Mouse (Mus musculus) heart, embryonic 11.5 days (tissue): ENCODE measurements at regions not wholly inside any gene's neighbourhood (a gene's known extent, or its start where the extent isn't known, plus 50 kb on each side); places are given as distances from the start of the nearest gene placed in this dataset.

Source experiments
- ATAC-seq: fragments of 200-750 bp; cut with Nextera tagmentation; replicated peaks from 2 replicates; pipeline ENCODE4 v1.8.0; 2017; ENCODE audit warnings: moderate library complexity; ENCODE audit not compliant: insufficient number of reproducible peaks, low FRiP score, low TSS enrichment
- H3K27ac ChIP-seq: fragments of 300-500 bp; sonication (generic); 2 replicates; pipeline ENCODE4 v1.5.1; 2014; ENCODE audit warnings: mild to moderate bottlenecking, low read depth, low read length
- H3K27me3 ChIP-seq: fragments of 300-500 bp; sonication (generic); 2 replicates; pipeline ENCODE4 v1.6.1; 2014; ENCODE audit warnings: mild to moderate bottlenecking, low read length, mixed read lengths; ENCODE audit not compliant: control insufficient read depth, insufficient read depth
- H3K36me3 ChIP-seq: fragments of 300-500 bp; sonication (generic); 2 replicates; pipeline ENCODE4 v1.6.1; 2014; ENCODE audit warnings: mild to moderate bottlenecking, low read length, moderate library complexity, mixed read lengths; ENCODE audit not compliant: control insufficient read depth, insufficient read depth
- H3K4me1 ChIP-seq: fragments of 300-500 bp; sonication (generic); 2 replicates; pipeline ENCODE4 v1.6.1; 2014; ENCODE audit warnings: low read length; ENCODE audit not compliant: control insufficient read depth, insufficient read depth
- H3K4me2 ChIP-seq: fragments of 300-500 bp; sonication (generic); 2 replicates; pipeline ENCODE4 v1.6.1; 2014; ENCODE audit warnings: mild to moderate bottlenecking, moderate library complexity
- H3K4me3 ChIP-seq: fragments of 300-500 bp; sonication (generic); 2 replicates; pipeline ENCODE4 v1.5.1; 2014; ENCODE audit warnings: low read depth, low read length
- H3K9ac ChIP-seq: fragments of 300-500 bp; sonication (generic); 2 replicates; pipeline ENCODE4 v1.6.1; 2014; ENCODE audit warnings: mild to moderate bottlenecking, low read depth, low read length, moderate library complexity
- H3K9me3 ChIP-seq: fragments of 300-500 bp; sonication (generic); replicated peaks from 2 replicates; pipeline ENCODE4 v1.6.1; 2016; ENCODE audit warnings: low read length; ENCODE audit not compliant: control insufficient read depth
- WGBS: fragments of 180-500 bp; shearing (Covaris S2); extraction: QIAGEN DNeasy Blood & Tissue Kit; methylation state at CpG from one replicate; pipeline ENCODE4 v1.1.7; 2014; ENCODE audit not compliant: insufficient replicate concordance; 5-methylcytosine and 5-hydroxymethylcytosine counted together

- Histone ChIP-seq H3K4me1 (no peaks in the 10 kb centered on the region), H3K27me3 (no peaks in the 10 kb centered on the region), H3K36me3 (no peaks in the 10 kb centered on the region), H3K4me3 (no peak overlapping the region), H3K27ac (no peak overlapping the region), H3K4me2 (no peak overlapping the region), H3K9ac (no peak overlapping the region), H3K9me3 (no peaks in the 10 kb centered on the region)
- 77% methylated on average over 4 of the region's 4 CpGs for WGBS
- ATAC-seq, result no peak
Observed at GRCm38 (mm10) chr16:89648651-89649050, 77.7 kb upstream of the Krtap11-1 start.

GRCm38 (mm10) chr16:89633917-89634601 lies 63.1 kb upstream of the Krtap11-1 start:
- Histone ChIP-seq H3K9me3 (no peaks in the 10 kb centered on the region), H3K4me3 (no peak overlapping the region), H3K36me3 (no peaks in the 10 kb centered on the region), H3K27me3 (no peaks in the 10 kb centered on the region), H3K4me2 (no peak overlapping the region), H3K4me1 (no peaks in the 10 kb centered on the region), H3K27ac (peak overlapping the region; percentile 29; the same call in 1 of the 2 replicates), H3K9ac (no peak overlapping the region)
- WGBS, result 45% methylated on average over 9 of the region's 9 CpGs
- no peak for ATAC-seq

- H3K4me2 ChIP-seq, result no peak overlapping the region
- H3K4me1 ChIP-seq, result no peaks in the 10 kb centered on the region
- no peaks in the 10 kb centered on the region for H3K36me3 ChIP-seq
- no peak overlapping the region for H3K4me3 ChIP-seq
- ATAC-seq, result no peak
- no peaks in the 10 kb centered on the region for H3K9me3 ChIP-seq
- H3K27ac ChIP-seq, result no peak overlapping the region
- WGBS, result 68% methylated on average over 6 of the region's 6 CpGs
- H3K9ac ChIP-seq, result no peak overlapping the region
- no peaks in the 10 kb centered on the region for H3K27me3 ChIP-seq
Observed at GRCm38 (mm10) chr16:89632114-89632622, 61.2 kb upstream of the Krtap11-1 start.

- 83% methylated on average over 9 of the region's 9 CpGs for WGBS
- no peak overlapping the region for H3K4me2 ChIP-seq
- H3K4me1 ChIP-seq, result no peaks in the 10 kb centered on the region
- no peak overlapping the region for H3K27ac ChIP-seq
- H3K9ac ChIP-seq, result no peak overlapping the region
- H3K4me3 ChIP-seq, result no peak overlapping the region
- no peak for ATAC-seq
- H3K9me3 ChIP-seq, result no peaks in the 10 kb centered on the region
- H3K36me3 ChIP-seq, result no peaks in the 10 kb centered on the region
- H3K27me3 ChIP-seq, result no peaks in the 10 kb centered on the region
Observed at GRCm38 (mm10) chr16:89631396-89632113, 60.6 kb upstream of the Krtap11-1 start.

- no peak overlapping the region for H3K27ac ChIP-seq
- H3K4me3 ChIP-seq, result no peak overlapping the region
- no peaks in the 10 kb centered on the region for H3K27me3 ChIP-seq
- no peak overlapping the region for H3K4me2 ChIP-seq
- H3K9me3 ChIP-seq, result no peaks in the 10 kb centered on the region
- no peaks in the 10 kb centered on the region for H3K4me1 ChIP-seq
- WGBS, result 87% methylated on average over 12 of the region's 12 CpGs
- no peak overlapping the region for H3K9ac ChIP-seq
- no peak for ATAC-seq
- H3K36me3 ChIP-seq, result no peaks in the 10 kb centered on the region
Observed at GRCm38 (mm10) chr16:89625710-89626109, 54.7 kb upstream of the Krtap11-1 start.

- Histone ChIP-seq H3K4me3 (no peak overlapping the region), H3K36me3 (no peaks in the 10 kb centered on the region), H3K4me2 (no peak overlapping the region), H3K27me3 (no peaks in the 10 kb centered on the region), H3K9ac (no peak overlapping the region), H3K9me3 (no peaks in the 10 kb centered on the region), H3K4me1 (no peaks in the 10 kb centered on the region), H3K27ac (no peak overlapping the region)
- ATAC-seq, result no peak
- WGBS, result 81% methylated on average over 12 of the region's 12 CpGs
Observed at GRCm38 (mm10) chr16:89625253-89625652, 54.3 kb upstream of the Krtap11-1 start.
